Mouse (Mus musculus): ENCODE data around the gene Ephb2. TPM values are rescaled to one million over a fixed set of nuclear protein-coding genes. Genes with fewer than 3 reads are reported as not detected.

Gene Ephb2
- polyA plus RNA-seq (2016; fragmentation: Nextera tagmentation; extraction: Ambion mirVana): 9.6 and 10.8 TPM in 2 replicates

DNA sequence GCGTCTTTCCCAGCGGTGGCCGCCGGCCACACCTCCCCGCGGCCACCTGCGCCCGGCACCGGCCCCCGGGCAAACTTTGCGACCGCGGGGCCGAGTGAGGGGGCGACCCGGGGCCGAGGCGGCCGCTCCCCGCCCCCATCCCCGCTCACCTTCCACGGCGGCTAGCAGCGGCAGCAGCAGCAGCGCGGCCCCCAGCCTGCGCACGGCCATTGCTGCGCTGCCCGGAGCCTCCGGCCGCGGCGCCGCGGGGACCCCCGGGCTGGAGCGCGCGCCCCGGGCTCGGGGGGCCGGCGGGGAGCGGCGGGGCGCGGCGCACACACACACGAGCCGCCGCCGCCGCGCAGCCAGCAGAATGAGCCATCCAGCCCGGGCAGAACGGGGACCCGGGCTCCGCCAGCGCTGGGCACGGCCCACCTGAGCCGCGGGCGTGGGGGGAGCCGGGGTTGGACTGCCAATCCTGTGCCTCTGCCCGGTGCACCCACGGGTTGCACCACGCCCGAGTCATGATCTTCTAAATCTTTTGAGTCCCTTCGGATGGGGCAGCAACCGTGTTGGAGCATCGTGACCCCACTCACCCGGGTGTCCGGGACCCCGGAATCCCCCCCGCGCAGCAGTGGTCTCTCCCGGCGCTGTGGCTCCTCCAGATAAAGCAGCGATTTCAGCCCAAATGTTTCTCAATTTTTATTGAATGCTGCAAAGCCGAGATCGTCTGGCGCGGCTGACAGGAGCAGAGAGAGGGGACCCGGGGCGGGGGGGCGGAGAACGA is at the start of gene Ephb2:
Gene Ephb2, minus strand, starts transcription at position 368 of the 766 bp plus-strand sequence.
- WGBS: under 1% methylated on average over 88 of the region's 88 CpGs
- H3K36me3 ChIP-seq: no peaks in the 10 kb centered on the region
- peaks cover 66% of the 10 kb centered on the region for H3K27me3 ChIP-seq (ENCODE audit: low read depth, poor library complexity, severe bottlenecking)
- H3K9me3 ChIP-seq (replicated peaks): no peaks in the 10 kb centered on the region
- peaks cover 73% of the 10 kb centered on the region for H3K4me1 ChIP-seq
- peak; percentile 88 for DNase-seq (ENCODE audit: low spot score)
- peak within 1 kb of the TSS; percentile 80 for H3K4me3 ChIP-seq
- H3K27ac ChIP-seq: peak within 1 kb of the TSS; percentile 97

DNA sequence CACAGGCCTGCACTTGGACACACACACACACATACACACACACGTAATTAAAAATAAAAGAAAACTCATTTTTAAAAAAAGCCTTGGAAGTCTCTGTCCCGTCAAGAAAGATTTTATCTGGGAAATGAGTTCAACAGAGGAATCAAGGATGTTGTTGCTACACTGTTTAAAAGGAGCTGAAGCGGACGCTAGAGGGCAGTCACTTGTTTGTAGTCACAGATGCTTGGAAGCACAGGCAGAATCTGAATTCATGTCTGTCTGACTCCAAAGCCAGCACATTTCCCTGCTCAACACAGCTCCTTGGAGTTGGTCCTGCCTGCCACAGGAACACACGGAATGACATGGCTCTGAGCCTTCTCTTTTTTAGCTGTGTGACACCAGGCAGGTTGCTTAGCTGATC is 42.8 kb upstream of the Ephb2 start:
- Histone ChIP-seq H3K36me3 (no peaks in the 10 kb centered on the region), H3K27me3 (ENCODE audit: low read depth, poor library complexity, severe bottlenecking) (no peaks in the 10 kb centered on the region), H3K4me3 (no peak overlapping the region), H3K4me1 (peaks cover 3% of the 10 kb centered on the region; the same call in 1 of the 2 replicates), H3K9me3 (replicated peaks) (no peaks in the 10 kb centered on the region), H3K27ac (no peak overlapping the region)
- WGBS: 21% methylated on average over 5 of the region's 5 CpGs
- DNase-seq (ENCODE audit: low spot score): no peak

GRCm38 (mm10) chr4:136878171-136878570 is 42.4 kb upstream of the Ephb2 start:
- Histone ChIP-seq H3K9me3 (replicated peaks) (no peaks in the 10 kb centered on the region), H3K4me3 (no peak overlapping the region), H3K27ac (no peak overlapping the region), H3K4me1 (peaks cover 4% of the 10 kb centered on the region; the same call in 1 of the 2 replicates), H3K27me3 (ENCODE audit: low read depth, poor library complexity, severe bottlenecking) (no peaks in the 10 kb centered on the region), H3K36me3 (no peaks in the 10 kb centered on the region)
- no peak for DNase-seq (ENCODE audit: low spot score)
- WGBS: 48% methylated on average over 8 of the region's 8 CpGs

GRCm38 (mm10) chr4:136876971-136877370 is 41.2 kb upstream of the Ephb2 start:
- H3K27me3 ChIP-seq (ENCODE audit: low read depth, poor library complexity, severe bottlenecking): no peaks in the 10 kb centered on the region
- no peak overlapping the region for H3K4me3 ChIP-seq
- WGBS: 23% methylated on average over 7 of the region's 7 CpGs
- H3K9me3 ChIP-seq (replicated peaks): no peaks in the 10 kb centered on the region
- peaks cover 4% of the 10 kb centered on the region; the same call in 1 of the 2 replicates for H3K4me1 ChIP-seq
- DNase-seq (ENCODE audit: low spot score): peak; percentile 76
- H3K27ac ChIP-seq: no peak overlapping the region
- H3K36me3 ChIP-seq: no peaks in the 10 kb centered on the region

DNA sequence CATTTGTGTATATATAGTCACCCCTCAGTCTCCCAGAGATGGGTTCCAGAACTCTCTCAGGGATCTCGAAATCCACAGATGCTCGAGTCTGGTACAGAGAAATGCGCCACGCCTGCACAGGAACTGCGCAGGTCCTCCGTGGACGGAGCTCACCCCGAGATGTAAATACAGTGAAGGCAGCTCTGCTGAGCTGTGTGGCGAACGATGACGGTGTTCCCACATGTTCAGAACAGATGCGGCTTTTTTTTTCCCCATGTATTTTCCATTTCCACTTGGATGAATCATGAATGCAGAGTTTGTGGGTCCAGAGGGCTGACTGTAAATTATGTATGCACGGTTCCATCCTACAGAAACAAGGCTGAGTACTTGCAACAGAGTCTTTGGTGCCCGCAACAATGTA is 39.2 kb upstream of the Ephb2 start:
- DNase-seq (ENCODE audit: low spot score): no peak
- Histone ChIP-seq H3K4me1 (peaks cover 4% of the 10 kb centered on the region; the same call in 1 of the 2 replicates), H3K27ac (no peak overlapping the region), H3K9me3 (replicated peaks) (no peaks in the 10 kb centered on the region), H3K27me3 (ENCODE audit: low read depth, poor library complexity, severe bottlenecking) (no peaks in the 10 kb centered on the region), H3K4me3 (no peak overlapping the region), H3K36me3 (no peaks in the 10 kb centered on the region)
- WGBS: 94% methylated on average over 14 of the region's 14 CpGs

DNA sequence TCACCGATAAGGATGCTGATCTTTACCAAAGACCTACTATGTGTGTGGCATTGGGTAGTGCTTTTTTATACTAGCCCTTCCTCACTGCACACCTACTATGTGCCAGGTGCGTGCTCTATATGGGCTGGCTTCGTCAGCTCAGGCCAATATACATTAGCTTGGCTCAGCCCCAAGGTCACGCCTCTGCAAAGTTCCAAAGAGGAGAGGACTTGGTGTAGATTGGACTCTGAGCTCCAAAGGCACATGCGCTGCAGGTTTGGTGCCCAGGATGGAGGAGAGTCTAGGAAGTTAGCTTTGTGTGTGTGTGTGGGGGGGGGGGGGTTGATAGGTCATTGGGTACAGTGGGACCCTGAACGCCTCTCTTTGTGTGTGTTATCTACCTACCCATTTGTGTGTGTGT is 32.6 kb upstream of the Ephb2 start:
- Histone ChIP-seq H3K4me3 (no peak overlapping the region), H3K27me3 (ENCODE audit: low read depth, poor library complexity, severe bottlenecking) (peaks cover 13% of the 10 kb centered on the region), H3K36me3 (no peaks in the 10 kb centered on the region), H3K27ac (no peak overlapping the region), H3K9me3 (replicated peaks) (no peaks in the 10 kb centered on the region), H3K4me1 (peaks cover 41% of the 10 kb centered on the region)
- DNase-seq (ENCODE audit: low spot score): no peak
- 86% methylated on average over 6 of the region's 6 CpGs for WGBS

GRCm38 (mm10) chr4:136867690-136868345 is 32.0 kb upstream of the Ephb2 start:
- WGBS: 9% methylated on average over 12 of the region's 12 CpGs
- Histone ChIP-seq H3K27ac (no peak overlapping the region), H3K9me3 (replicated peaks) (no peaks in the 10 kb centered on the region), H3K36me3 (no peaks in the 10 kb centered on the region), H3K4me1 (peaks cover 46% of the 10 kb centered on the region), H3K4me3 (0 out of 2 replicates have a peak overlapping the region, but pooled peaks have one; percentile 1), H3K27me3 (ENCODE audit: low read depth, poor library complexity, severe bottlenecking) (peaks cover 18% of the 10 kb centered on the region)
- DNase-seq (ENCODE audit: low spot score): peak; percentile 43

DNA sequence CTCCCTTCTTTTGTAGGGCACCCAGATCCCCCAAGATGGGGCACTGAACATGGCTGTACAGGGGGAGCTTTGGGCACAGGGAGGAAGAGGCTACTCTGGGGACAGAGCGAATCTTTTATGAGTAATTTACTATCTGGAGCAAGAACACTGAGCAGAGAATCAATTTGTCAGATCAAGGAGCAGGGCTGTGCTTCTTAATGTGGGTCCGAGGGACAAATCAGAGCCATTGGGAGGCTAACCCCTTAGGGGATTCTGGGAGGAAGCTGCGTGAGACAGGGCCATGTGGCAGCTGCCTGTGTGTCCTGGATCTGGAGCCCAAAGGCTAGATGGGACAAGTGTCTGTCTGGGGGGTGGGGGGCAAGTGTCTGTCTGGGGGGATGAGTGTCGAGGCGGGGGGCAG is 29.7 kb upstream of the Ephb2 start:
- Histone ChIP-seq H3K9me3 (replicated peaks) (no peaks in the 10 kb centered on the region), H3K27ac (peak overlapping the region; percentile 72), H3K27me3 (ENCODE audit: low read depth, poor library complexity, severe bottlenecking) (peaks cover 41% of the 10 kb centered on the region), H3K4me1 (peaks cover 60% of the 10 kb centered on the region), H3K4me3 (peak overlapping the region; percentile 25; the same call in 1 of the 2 replicates), H3K36me3 (no peaks in the 10 kb centered on the region)
- DNase-seq (ENCODE audit: low spot score): no peak
- 66% methylated on average over 5 of the region's 5 CpGs for WGBS

DNA sequence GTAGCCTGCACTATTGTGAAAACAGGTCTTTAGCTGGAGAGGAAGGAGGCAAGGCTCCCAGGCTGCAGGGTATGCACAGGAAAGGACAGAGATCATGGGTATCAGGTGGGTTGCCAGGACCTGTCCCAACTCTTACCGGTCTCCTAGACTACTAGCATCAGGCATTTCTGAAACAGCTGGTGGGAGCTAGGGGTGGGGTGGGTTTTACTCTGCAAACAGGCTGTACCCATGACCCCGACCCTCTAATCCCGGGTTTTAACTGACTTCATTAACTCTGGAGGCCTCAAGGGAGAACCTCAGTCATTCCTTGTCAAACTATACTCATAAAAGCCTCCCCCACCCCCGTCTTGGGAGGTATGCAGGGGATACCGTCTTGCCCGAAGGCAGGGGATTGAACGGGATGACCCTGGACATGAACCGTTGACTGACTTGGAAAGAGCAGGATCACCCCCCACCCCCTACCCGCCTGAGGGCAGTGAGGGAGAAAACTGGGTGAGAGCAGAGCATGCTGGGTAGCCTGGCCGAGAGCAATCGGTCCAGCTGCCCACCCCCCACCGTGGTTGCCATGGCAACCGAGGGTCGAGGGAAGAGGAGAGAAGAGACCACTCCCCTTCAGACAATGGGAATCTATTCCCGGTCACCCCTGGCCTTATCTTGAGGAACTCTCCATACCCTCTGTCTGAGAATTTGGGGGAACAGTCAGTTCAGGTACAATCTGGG is 29.1 kb upstream of the Ephb2 start:
- Histone ChIP-seq H3K4me3 (peak overlapping the region; percentile 25), H3K4me1 (peaks cover 60% of the 10 kb centered on the region), H3K27ac (peak overlapping the region; percentile 72), H3K36me3 (no peaks in the 10 kb centered on the region), H3K27me3 (ENCODE audit: low read depth, poor library complexity, severe bottlenecking) (peaks cover 41% of the 10 kb centered on the region), H3K9me3 (replicated peaks) (no peaks in the 10 kb centered on the region)
- WGBS: 16% methylated on average over 15 of the region's 15 CpGs
- peak; percentile 74 for DNase-seq (ENCODE audit: low spot score)

DNA sequence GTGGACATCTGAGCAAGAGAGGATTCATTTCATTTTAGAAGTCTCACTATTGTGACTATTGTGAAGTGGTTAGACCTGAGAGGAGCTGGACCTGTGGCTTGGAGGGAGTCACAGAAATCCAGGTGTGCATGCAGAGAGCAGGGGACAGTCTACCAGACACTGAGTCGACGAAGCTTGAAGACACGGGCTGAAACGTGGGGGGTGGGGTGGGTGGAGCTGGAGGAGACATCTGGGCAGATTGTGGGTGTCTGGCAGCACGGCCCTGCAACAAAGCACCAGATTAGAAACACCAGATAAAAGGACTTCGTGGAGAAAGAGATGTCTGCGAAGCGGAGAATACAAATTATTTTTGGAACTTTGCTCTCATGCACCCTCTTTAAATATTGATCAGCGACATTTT is 27.7 kb upstream of the Ephb2 start:
- H3K27ac ChIP-seq: no peak overlapping the region
- H3K9me3 ChIP-seq (replicated peaks): no peaks in the 10 kb centered on the region
- no peak for DNase-seq (ENCODE audit: low spot score)
- WGBS: 56% methylated on average over 9 of the region's 9 CpGs
- peaks cover 41% of the 10 kb centered on the region for H3K27me3 ChIP-seq (ENCODE audit: low read depth, poor library complexity, severe bottlenecking)
- no peak overlapping the region for H3K4me3 ChIP-seq
- peaks cover 60% of the 10 kb centered on the region for H3K4me1 ChIP-seq
- H3K36me3 ChIP-seq: no peaks in the 10 kb centered on the region

GRCm38 (mm10) chr4:136862411-136862810 is 26.6 kb upstream of the Ephb2 start:
- Histone ChIP-seq H3K4me1 (peaks cover 50% of the 10 kb centered on the region), H3K9me3 (replicated peaks) (no peaks in the 10 kb centered on the region), H3K4me3 (no peak overlapping the region), H3K36me3 (no peaks in the 10 kb centered on the region), H3K27ac (no peak overlapping the region), H3K27me3 (ENCODE audit: low read depth, poor library complexity, severe bottlenecking) (peaks cover 41% of the 10 kb centered on the region)
- 65% methylated on average over 2 of the region's 2 CpGs for WGBS
- no peak for DNase-seq (ENCODE audit: low spot score)

DNA sequence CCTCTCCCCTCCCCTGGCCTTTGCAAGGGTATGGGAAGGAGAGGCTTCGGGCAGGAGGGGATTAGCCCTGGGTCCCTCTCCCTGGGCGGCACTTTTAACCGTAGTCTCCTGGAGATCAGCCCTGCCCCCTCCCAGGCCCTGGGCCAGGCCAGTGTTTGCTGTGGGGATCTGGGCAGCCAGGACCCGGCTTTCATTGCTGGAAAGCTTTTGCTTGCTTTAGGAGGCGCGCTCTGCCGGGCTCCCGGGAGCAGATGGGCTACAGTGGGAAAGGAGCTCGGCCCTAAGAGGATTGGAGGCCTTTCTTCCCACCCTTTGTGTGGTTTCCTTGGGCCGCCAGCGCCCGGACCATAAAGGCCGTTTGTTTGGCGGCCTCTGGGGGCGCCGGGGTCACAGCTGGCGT is 26.0 kb upstream of the Ephb2 start:
- H3K36me3 ChIP-seq: no peaks in the 10 kb centered on the region
- WGBS: 8% methylated on average over 17 of the region's 17 CpGs
- no peak for DNase-seq (ENCODE audit: low spot score)
- H3K4me1 ChIP-seq: peaks cover 48% of the 10 kb centered on the region
- H3K9me3 ChIP-seq (replicated peaks): no peaks in the 10 kb centered on the region
- H3K27ac ChIP-seq: peak overlapping the region; percentile 81
- peak overlapping the region; percentile 1; the same call in 1 of the 2 replicates for H3K4me3 ChIP-seq
- peaks cover 41% of the 10 kb centered on the region for H3K27me3 ChIP-seq (ENCODE audit: low read depth, poor library complexity, severe bottlenecking)

DNA sequence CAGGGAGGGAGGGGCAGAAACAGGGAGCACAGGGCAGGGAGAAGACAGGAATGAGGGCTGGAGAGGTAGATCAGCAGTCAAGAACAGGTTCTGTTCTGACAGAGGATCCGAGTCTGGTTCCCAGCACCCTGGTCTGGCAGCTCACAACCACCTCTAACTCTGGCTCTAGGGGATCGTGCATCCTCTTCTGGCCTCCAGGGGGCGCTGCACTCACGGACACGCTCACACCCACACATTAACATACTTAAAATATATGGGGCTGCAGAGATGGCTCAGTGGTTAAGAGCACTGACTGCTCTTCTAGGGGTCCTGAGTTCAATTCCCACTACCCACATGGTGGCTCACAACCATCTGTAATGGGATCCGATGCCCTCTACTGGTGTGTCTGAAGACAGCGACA is 24.2 kb upstream of the Ephb2 start:
- Histone ChIP-seq H3K27ac (no peak overlapping the region), H3K4me1 (peaks cover 35% of the 10 kb centered on the region)
- 85% methylated on average over 7 of the region's 7 CpGs for WGBS

More for the DNA sequence above, 24.2 kb upstream of the Ephb2 start:
- no peaks in the 10 kb centered on the region for H3K9me3 ChIP-seq (replicated peaks)
- no peaks in the 10 kb centered on the region for H3K36me3 ChIP-seq
- H3K27me3 ChIP-seq (ENCODE audit: low read depth, poor library complexity, severe bottlenecking): peaks cover 34% of the 10 kb centered on the region
- no peak overlapping the region for H3K4me3 ChIP-seq
- DNase-seq (ENCODE audit: low spot score): no peak
